8 mouse cellular contexts compared by ENCODE assay signal in the genomic region with DNA sequence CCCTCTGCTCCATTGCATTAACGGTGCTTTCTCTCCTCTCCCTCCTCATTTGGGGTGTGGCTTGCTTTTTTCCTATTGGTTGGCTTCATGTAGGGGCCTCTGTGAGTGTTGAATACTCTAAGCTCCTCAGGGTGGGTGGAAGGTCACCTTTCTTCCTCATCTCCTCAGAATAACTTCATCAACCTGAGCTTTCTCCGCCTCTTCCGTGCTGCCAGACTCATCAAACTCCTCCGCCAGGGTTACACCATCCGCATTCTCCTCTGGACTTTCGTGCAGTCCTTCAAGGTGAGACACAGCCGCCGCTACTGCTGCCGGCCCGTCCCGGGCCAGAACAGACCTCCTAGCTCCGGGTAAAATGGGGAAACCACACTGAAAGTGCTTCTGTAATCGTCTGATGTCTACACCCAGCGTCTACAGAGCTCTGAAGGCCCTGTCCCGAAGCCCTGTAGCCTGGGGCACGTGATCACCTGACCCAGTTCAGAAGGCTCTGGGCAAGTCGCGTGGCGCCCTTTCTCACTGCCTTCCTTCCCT.
DNase-seq lines count a peak whose midpoint lies in the region; ATAC-seq and TF ChIP-seq lines count a peak whose summit lies in the region.

No protein-coding gene starts in this region.

- peak overlapping the region; percentile 56 for H3K4me2 ChIP-seq in embryonic facial prominence, embryonic 12.5 days (replicated peaks)
- H3K4me2 ChIP-seq in intestine, embryonic 16.5 days (ENCODE audit: low read depth, low read length) = peak overlapping the region; percentile 64
- peak overlapping the region; percentile 65 for H3K4me2 ChIP-seq in neural tube, embryonic 12.5 days (replicated peaks)

- H3K36me3 ChIP-seq in liver, adult 2 months (ENCODE audit: control insufficient read depth, insufficient read depth, low read length) = no peaks in the 10 kb centered on the region
- H3K36me3 ChIP-seq in embryonic facial prominence, embryonic 12.5 days = no peaks in the 10 kb centered on the region
- no peaks in the 10 kb centered on the region for H3K36me3 ChIP-seq in intestine, embryonic 16.5 days (ENCODE audit: control insufficient read depth, insufficient read depth, low read length)
- H3K36me3 ChIP-seq in neural tube, embryonic 12.5 days = no peaks in the 10 kb centered on the region; the same call in none of the 2 replicates

- H3K4me3 ChIP-seq in liver, adult 2 months (ENCODE audit: insufficient read depth, low read depth, low read length) = peak overlapping the region; percentile 44
- peak overlapping the region; percentile 34 for H3K4me3 ChIP-seq in embryonic facial prominence, embryonic 12.5 days
- peak overlapping the region; percentile 45 for H3K4me3 ChIP-seq in intestine, embryonic 16.5 days (ENCODE audit: low read length)
- H3K4me3 ChIP-seq in neural tube, embryonic 12.5 days = peak overlapping the region; percentile 15

- H3K79me2 ChIP-seq in liver, adult 2 months (ENCODE audit: control insufficient read depth, insufficient read depth, low read length) = no peaks in the 10 kb centered on the region

- TF ChIP-seq CTCF in liver, adult 2 months (IDR thresholded peaks at IDR 0.05; ENCODE audit: low read depth, low read length) = no peak

- no peak for TF ChIP-seq POLR2A in liver, adult 2 months (IDR thresholded peaks at IDR 0.05; ENCODE audit: extremely low read depth, insufficient read depth, low read length)

- no peak for DNase-seq in liver, adult 2 months (ENCODE audit: extremely low read depth, low read depth, low spot score)
- no peak for DNase-seq in liver
- no peak for DNase-seq in adrenal gland, adult 18-20 months (ENCODE audit: low spot score in 2 of 2)
- no peak for DNase-seq in adrenal gland, postnatal 10 days
- DNase-seq in testis, postnatal 14 days (ENCODE audit: low spot score) = no peak

- WGBS in liver, adult 2 months = 9% methylated on average over 19 of the region's 19 CpGs
- 2% methylated on average over 19 of the region's 19 CpGs for WGBS in embryonic facial prominence, embryonic 12.5 days
- whole genome bisulfite sequencing in intestine, embryonic 16.5 days = 10% methylated on average over 19 of the region's 19 CpGs
- WGBS in neural tube, embryonic 12.5 days = 5% methylated on average over 19 of the region's 19 CpGs

- no peaks in the 10 kb centered on the region for H3K9me3 ChIP-seq in embryonic facial prominence, embryonic 12.5 days
- no peaks in the 10 kb centered on the region for H3K9me3 ChIP-seq in intestine, embryonic 16.5 days (ENCODE audit: control insufficient read depth, low read length)
- H3K9me3 ChIP-seq in neural tube, embryonic 12.5 days = no peaks in the 10 kb centered on the region

- ATAC-seq in embryonic facial prominence, embryonic 12.5 days (ENCODE audit: insufficient number of reproducible peaks, insufficient read depth, low FRiP score, low TSS enrichment) = peak; percentile 58
- peak; percentile 57 for ATAC-seq in intestine, embryonic 16.5 days
- no peak for ATAC-seq in neural tube, embryonic 12.5 days (ENCODE audit: low FRiP score, low read depth)

- no peak overlapping the region for H3K27ac ChIP-seq in liver, adult 2 months (replicated peaks; ENCODE audit: insufficient read depth, low read depth, low read length)
- H3K27ac ChIP-seq in embryonic facial prominence, embryonic 12.5 days = no peak overlapping the region
- no peak overlapping the region for H3K27ac ChIP-seq in intestine, embryonic 16.5 days (ENCODE audit: low read length)
- H3K27ac ChIP-seq in neural tube, embryonic 12.5 days = no peak overlapping the region

- 0 out of 2 replicates have a peak, but pooled peaks cover 3% of the 10 kb centered on the region for H3K27me3 ChIP-seq in liver, adult 2 months (ENCODE audit: control insufficient read depth, insufficient read depth, low read length)
- 0 out of 2 replicates have a peak, but pooled peaks cover 8% of the 10 kb centered on the region for H3K27me3 ChIP-seq in embryonic facial prominence, embryonic 12.5 days
- 0 out of 2 replicates have a peak, but pooled peaks cover 4% of the 10 kb centered on the region for H3K27me3 ChIP-seq in intestine, embryonic 16.5 days (replicated peaks; ENCODE audit: control insufficient read depth, insufficient read depth, low read length)
- peaks cover 16% of the 10 kb centered on the region for H3K27me3 ChIP-seq in neural tube, embryonic 12.5 days (replicated peaks)

- no peak overlapping the region; the same call in 1 of the 2 replicates for H3K9ac ChIP-seq in liver, adult 2 months (ENCODE audit: low read depth, low read length)
- H3K9ac ChIP-seq in embryonic facial prominence, embryonic 12.5 days = peak overlapping the region; percentile 39; the same call in 1 of the 2 replicates
- peak overlapping the region; percentile 50 for H3K9ac ChIP-seq in intestine, embryonic 16.5 days (ENCODE audit: low read depth, low read length)
- no peak overlapping the region for H3K9ac ChIP-seq in neural tube, embryonic 12.5 days

- no peaks in the 10 kb centered on the region for H3K4me1 ChIP-seq in liver, adult 2 months (ENCODE audit: control insufficient read depth, insufficient read depth, low read length)
- peaks cover 12% of the 10 kb centered on the region for H3K4me1 ChIP-seq in embryonic facial prominence, embryonic 12.5 days
- H3K4me1 ChIP-seq in intestine, embryonic 16.5 days (ENCODE audit: control insufficient read depth, insufficient read depth, low read length) = peaks cover 7% of the 10 kb centered on the region
- peaks cover 19% of the 10 kb centered on the region for H3K4me1 ChIP-seq in neural tube, embryonic 12.5 days

Comparison
In these comparisons a context has a peak if more than half of its experiments do, and no peak if none do; other contexts are left out.
1. H3K9ac ChIP-seq: peak in embryonic facial prominence, embryonic 12.5 days (single experiment) and intestine, embryonic 16.5 days (single experiment); none in liver, adult 2 months (single experiment) and neural tube, embryonic 12.5 days (single experiment).
2. Peak in every context shown above with its lines, with median percentiles within 50 percentile points of each other: H3K4me3 ChIP-seq and H3K4me2 ChIP-seq.